23 mouse cellular contexts compared by ENCODE assay signal in the genomic region with DNA sequence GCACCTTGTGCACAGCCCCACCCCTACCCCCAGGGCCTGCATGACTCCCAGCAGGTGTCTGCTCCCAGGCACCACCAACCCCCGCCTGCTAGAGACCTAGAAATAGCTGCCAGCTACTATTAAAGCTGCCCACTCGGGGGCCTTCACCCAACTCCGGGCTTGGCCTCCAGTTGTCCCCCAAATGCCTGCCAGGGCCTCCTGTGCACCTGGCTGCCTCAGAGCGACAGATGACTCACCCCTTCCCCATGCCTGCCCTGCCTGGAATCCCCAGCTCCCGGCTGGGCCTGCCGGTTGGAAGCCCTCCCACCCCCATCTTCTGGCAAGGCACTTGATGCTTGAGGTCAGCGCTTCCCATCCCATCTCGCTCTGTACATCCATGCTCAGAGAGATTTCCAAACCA. TPM values are rescaled to one million over a fixed set of nuclear protein-coding genes. Genes with fewer than 3 reads are reported as not detected.
DNase-seq lines count a peak whose midpoint lies in the region; ATAC-seq lines count a peak whose summit lies in the region.
"Had no signal": no experiment of that assay in that cellular context is flagged by ENCODE, and none has a peak within 500 bp of the region (broad histone marks: within the 10 kb centered on the region; RNA-seq: fewer than 3 reads in every experiment).

No protein-coding gene starts in this region.

- H3K4me1 ChIP-seq in limb, embryonic 12.5 days (replicated peaks), result peaks cover 28% of the 10 kb centered on the region
- peaks cover 35% of the 10 kb centered on the region for H3K4me1 ChIP-seq in limb, embryonic 10.5 days
- H3K4me1 ChIP-seq in stomach, embryonic 16.5 days (ENCODE audit: control insufficient read depth, insufficient read depth, low read length), result 0 out of 2 replicates have a peak, but pooled peaks cover 7% of the 10 kb centered on the region

- H3K27me3 ChIP-seq in limb, embryonic 12.5 days, result no peaks in the 10 kb centered on the region
- H3K27me3 ChIP-seq in limb, embryonic 10.5 days (ENCODE audit: low read depth, poor library complexity, severe bottlenecking), result no peaks in the 10 kb centered on the region
- no peaks in the 10 kb centered on the region for H3K27me3 ChIP-seq in stomach, embryonic 16.5 days (ENCODE audit: control insufficient read depth, insufficient read depth, low read length)
- H3K27me3 ChIP-seq: heart, embryonic 13.5 days; hindbrain, embryonic 12.5 days; kidney, embryonic 15.5 days; neural tube, embryonic 15.5 days had no signal

- H3K9me3 ChIP-seq in limb, embryonic 12.5 days, result no peaks in the 10 kb centered on the region
- H3K9me3 ChIP-seq in limb, embryonic 10.5 days (replicated peaks), result no peaks in the 10 kb centered on the region
- no peaks in the 10 kb centered on the region for H3K9me3 ChIP-seq in stomach, embryonic 16.5 days (replicated peaks; ENCODE audit: control insufficient read depth, low read length)
- H3K9me3 ChIP-seq: G1E; heart, embryonic 13.5 days; hindbrain, embryonic 12.5 days; kidney, embryonic 15.5 days; neural tube, embryonic 15.5 days had no signal

- DNase-seq in limb, embryonic 10.5 days (ENCODE audit: low spot score), result no peak
- DNase-seq in brain, adult 2 months (ENCODE audit: low read depth, low spot score), result peak; percentile 68
- DNase-seq in cerebellum, postnatal 10 days, result peak; percentile 59 to 79
- no peak for DNase-seq in adipocyte (ENCODE audit: low spot score)
- DNase-seq in frontal cortex, postnatal 10 days (ENCODE audit: low spot score in 2 of 2), result no peak
- DNase-seq: adrenal gland, postnatal 25 days; gastrocnemius, postnatal 14 days; heart, adult 11 months; heart, postnatal 14 days; kidney, adult 11 months; kidney, postnatal 36 days; lung, postnatal 4 days; right cerebral cortex, adult 18-20 months had no signal

- 0 out of 2 replicates have a peak overlapping the region, but pooled peaks have one; percentile 29 for H3K27ac ChIP-seq in limb, embryonic 12.5 days
- no peak overlapping the region for H3K27ac ChIP-seq in limb, embryonic 10.5 days
- H3K27ac ChIP-seq in stomach, embryonic 16.5 days (ENCODE audit: low read length), result no peak overlapping the region
- H3K27ac ChIP-seq: heart, embryonic 13.5 days; hindbrain, embryonic 12.5 days; kidney, embryonic 15.5 days; neural tube, embryonic 15.5 days had no signal

- H3K4me2 ChIP-seq in limb, embryonic 12.5 days, result no peak overlapping the region
- H3K4me2 ChIP-seq in stomach, embryonic 16.5 days (ENCODE audit: low read depth, low read length), result no peak overlapping the region
- H3K4me2 ChIP-seq: heart, embryonic 13.5 days; hindbrain, embryonic 12.5 days; kidney, embryonic 15.5 days; neural tube, embryonic 15.5 days had no signal

- no peak overlapping the region for H3K9ac ChIP-seq in limb, embryonic 12.5 days (replicated peaks)
- 0 out of 2 replicates have a peak overlapping the region, but pooled peaks have one; percentile 18 for H3K9ac ChIP-seq in stomach, embryonic 16.5 days (ENCODE audit: low read length)
- H3K9ac ChIP-seq: heart, embryonic 13.5 days; hindbrain, embryonic 12.5 days; kidney, embryonic 15.5 days; neural tube, embryonic 15.5 days had no signal

- H3K36me3 ChIP-seq in limb, embryonic 12.5 days, result peaks cover 95% of the 10 kb centered on the region
- H3K36me3 ChIP-seq in limb, embryonic 10.5 days, result peaks cover 100% of the 10 kb centered on the region
- H3K36me3 ChIP-seq in stomach, embryonic 16.5 days (ENCODE audit: control insufficient read depth, insufficient read depth, low read length), result peaks cover 20% of the 10 kb centered on the region

- no peak for ATAC-seq in limb, embryonic 12.5 days (ENCODE audit: insufficient number of reproducible peaks, insufficient read depth, low FRiP score, low TSS enrichment, low read depth)
- no peak for ATAC-seq in stomach, embryonic 16.5 days (ENCODE audit: insufficient read depth, low FRiP score)
- no peak for ATAC-seq in megakaryocyte-erythroid progenitor cell, adult 5-6 weeks (replicated peaks; ENCODE audit: low FRiP score, low TSS enrichment, poor library complexity, severe bottlenecking)
- ATAC-seq: forebrain, embryonic 16.5 days had no signal

- H3K4me3 ChIP-seq in limb, embryonic 12.5 days (replicated peaks), result no peak overlapping the region
- no peak overlapping the region for H3K4me3 ChIP-seq in limb, embryonic 10.5 days
- H3K4me3 ChIP-seq in stomach, embryonic 16.5 days (replicated peaks; ENCODE audit: low read length), result no peak overlapping the region
- H3K4me3 ChIP-seq: heart, embryonic 13.5 days; hindbrain, embryonic 12.5 days; kidney, embryonic 15.5 days; neural tube, embryonic 15.5 days had no signal

- 91% methylated on average over 8 of the region's 8 CpGs for WGBS in limb, embryonic 12.5 days
- 90% methylated on average over 8 of the region's 8 CpGs for WGBS in limb, embryonic 10.5 days
- WGBS in stomach, embryonic 16.5 days, result 91% methylated on average over 8 of the region's 8 CpGs

RNA-seq across cellular contexts. Expression of gene Mcts2, which starts 13.9 kb away (rescaled TPM):
- polyA plus RNA-seq in limb, embryonic 12.5 days (2016; fragmentation: Nextera tagmentation; extraction: Ambion mirVana), result 36.3 and 39.2 TPM in 2 replicates
- 38.0 and 43.9 TPM in 2 replicates for polyA plus RNA-seq in limb, embryonic 10.5 days (2016; fragmentation: Nextera tagmentation; extraction: Ambion mirVana)
- polyA plus RNA-seq in stomach, embryonic 16.5 days (2015; fragmentation: Nextera tagmentation; extraction: Ambion mirVana), result 24.0 and 25.2 TPM in 2 replicates
- total RNA-seq in megakaryocyte-erythroid progenitor cell, adult 5-6 weeks (2014; fragmentation: Nextera tagmentation), result 12.5 and 20.3 TPM in 2 replicates
- total RNA-seq in megakaryocyte-erythroid progenitor cell, adult 5-6 weeks (2017), result 5.8 and 6.2 TPM in 2 replicates

RNA-seq across cellular contexts. Expression of gene H13, which starts 31.5 kb away (rescaled TPM):
- 129 and 135 TPM in 2 replicates for polyA plus RNA-seq in limb, embryonic 12.5 days (2016; fragmentation: Nextera tagmentation; extraction: Ambion mirVana)
- 104 and 118 TPM in 2 replicates for polyA plus RNA-seq in limb, embryonic 10.5 days (2016; fragmentation: Nextera tagmentation; extraction: Ambion mirVana)
- polyA plus RNA-seq in stomach, embryonic 16.5 days (2015; fragmentation: Nextera tagmentation; extraction: Ambion mirVana), result 121 and 128 TPM in 2 replicates
- total RNA-seq in megakaryocyte-erythroid progenitor cell, adult 5-6 weeks (2014; fragmentation: Nextera tagmentation), result 66.9 and 68.1 TPM in 2 replicates
- 56.1 and 69.1 TPM in 2 replicates for total RNA-seq in megakaryocyte-erythroid progenitor cell, adult 5-6 weeks (2017)

RNA-seq across cellular contexts. Expression of gene Id1, which starts 35.3 kb away (rescaled TPM):
- 299 and 330 TPM in 2 replicates for polyA plus RNA-seq in limb, embryonic 12.5 days (2016; fragmentation: Nextera tagmentation; extraction: Ambion mirVana)
- polyA plus RNA-seq in limb, embryonic 10.5 days (2016; fragmentation: Nextera tagmentation; extraction: Ambion mirVana), result 132 and 178 TPM in 2 replicates
- 125 and 145 TPM in 2 replicates for polyA plus RNA-seq in stomach, embryonic 16.5 days (2015; fragmentation: Nextera tagmentation; extraction: Ambion mirVana)
- total RNA-seq in megakaryocyte-erythroid progenitor cell, adult 5-6 weeks (2014; fragmentation: Nextera tagmentation), result not detected in 2 replicates
- not detected in 2 replicates for total RNA-seq in megakaryocyte-erythroid progenitor cell, adult 5-6 weeks (2017)

RNA-seq across cellular contexts. Expression of gene Cox4i2, which starts 53.2 kb away (rescaled TPM):
- 29.9 and 30.6 TPM in 2 replicates for polyA plus RNA-seq in limb, embryonic 12.5 days (2016; fragmentation: Nextera tagmentation; extraction: Ambion mirVana)
- polyA plus RNA-seq in limb, embryonic 10.5 days (2016; fragmentation: Nextera tagmentation; extraction: Ambion mirVana), result 11.2 and 18.4 TPM in 2 replicates
- 21.3 and 23.9 TPM in 2 replicates for polyA plus RNA-seq in stomach, embryonic 16.5 days (2015; fragmentation: Nextera tagmentation; extraction: Ambion mirVana)
- total RNA-seq in megakaryocyte-erythroid progenitor cell, adult 5-6 weeks (2014; fragmentation: Nextera tagmentation), result not detected in 2 replicates
- not detected in 2 replicates for total RNA-seq in megakaryocyte-erythroid progenitor cell, adult 5-6 weeks (2017)
- total RNA-seq: liver, adult 2 months had no signal
- polyA plus RNA-seq: G1E had no signal

Comparison
In these comparisons a context has a peak if more than half of its experiments do, and no peak if none do; other contexts are left out.
1. DNase-seq: peak in brain, adult 2 months (single experiment) and cerebellum, postnatal 10 days (2 of 2); none in limb, embryonic 10.5 days (single experiment), adipocyte (single experiment) and frontal cortex, postnatal 10 days (0 of 2).